Mouse (Mus musculus) layer of hippocampus, postnatal 36 days (tissue): ENCODE data around the gene Atp2a2. TPM values are rescaled to one million over a fixed set of nuclear protein-coding genes. Genes with fewer than 3 reads are reported as not detected.
A peak's percentile ranks its signal among the peaks of the same experiment; 100 is the strongest.

Source experiments
- DNase-seq, 2 experiments: peaks; one replicate each; pipeline ENCODE4 v3.0.0; 2022
- total RNA-seq, 2 experiments: library from RNA; stranded (reverse); gene quantifications; 2 replicates each; pipeline ENCODE4 v1.2.3; 2021

Atp2a2 gene
- total RNA-seq, 2 experiments from 2014 or later, result 639 to 686 TPM

- DNase-seq, result no peak
These were observed 17.1 kb upstream of the Atp2a2 start for GRCm38 (mm10) chr5:122519043-122519660.

GRCm38 (mm10) chr5:122518247-122518646, 16.2 kb upstream of the Atp2a2 start:
- no peak for DNase-seq

GRCm38 (mm10) chr5:122516901-122517300, 14.9 kb upstream of the Atp2a2 start:
- DNase-seq, result no peak

- DNase-seq, result no peak
These were observed 14.2 kb upstream of the Atp2a2 start for GRCm38 (mm10) chr5:122516029-122516730.

- no peak for DNase-seq
These were observed 12.1 kb upstream of the Atp2a2 start for GRCm38 (mm10) chr5:122514127-122514521.

- DNase-seq, result no peak
These were observed 11.5 kb upstream of the Atp2a2 start for GRCm38 (mm10) chr5:122513421-122514126.

GRCm38 (mm10) chr5:122512011-122512410, 10.0 kb upstream of the Atp2a2 start:
- DNase-seq, result no peak

- DNase-seq, result no peak
These were observed 9.4 kb upstream of the Atp2a2 start for GRCm38 (mm10) chr5:122511405-122511804.

GRCm38 (mm10) chr5:122510651-122511157, 8.7 kb upstream of the Atp2a2 start:
- DNase-seq, result peak; percentile 44 to 55

GRCm38 (mm10) chr5:122509608-122510007, 7.6 kb upstream of the Atp2a2 start:
- no peak for DNase-seq

- no peak for DNase-seq
These were observed 6.9 kb upstream of the Atp2a2 start for GRCm38 (mm10) chr5:122508861-122509306.

GRCm38 (mm10) chr5:122507396-122507795, 5.4 kb upstream of the Atp2a2 start:
- no peak for DNase-seq

- no peak for DNase-seq
These were observed 4.4 kb upstream of the Atp2a2 start for GRCm38 (mm10) chr5:122506462-122506861.

- no peak for DNase-seq
These were observed 3.5 kb upstream of the Atp2a2 start for GRCm38 (mm10) chr5:122505554-122505953.

- DNase-seq, result no peak
These were observed 1.7 kb upstream of the Atp2a2 start for GRCm38 (mm10) chr5:122503760-122504119.

GRCm38 (mm10) chr5:122503015-122503759, 1.2 kb upstream of the Atp2a2 start:
- no peak for DNase-seq

- DNase-seq, result peak; percentile 29 to 42
These were observed 636 bp downstream of the Atp2a2 start for GRCm38 (mm10) chr5:122501101-122502076.

GRCm38 (mm10) chr5:122500563-122500962, 1.5 kb downstream of the Atp2a2 start:
- no peak for DNase-seq

- DNase-seq, result no peak
These were observed 1.9 kb downstream of the Atp2a2 start for GRCm38 (mm10) chr5:122500141-122500540.

- DNase-seq, result no peak
These were observed 4.0 kb downstream of the Atp2a2 start for GRCm38 (mm10) chr5:122498046-122498445.

- DNase-seq, result no peak
These were observed 5.0 kb downstream of the Atp2a2 start for GRCm38 (mm10) chr5:122496990-122497389.
